Comparison of ENCODE assay signal across 8 mouse cellular contexts in the genomic region with DNA sequence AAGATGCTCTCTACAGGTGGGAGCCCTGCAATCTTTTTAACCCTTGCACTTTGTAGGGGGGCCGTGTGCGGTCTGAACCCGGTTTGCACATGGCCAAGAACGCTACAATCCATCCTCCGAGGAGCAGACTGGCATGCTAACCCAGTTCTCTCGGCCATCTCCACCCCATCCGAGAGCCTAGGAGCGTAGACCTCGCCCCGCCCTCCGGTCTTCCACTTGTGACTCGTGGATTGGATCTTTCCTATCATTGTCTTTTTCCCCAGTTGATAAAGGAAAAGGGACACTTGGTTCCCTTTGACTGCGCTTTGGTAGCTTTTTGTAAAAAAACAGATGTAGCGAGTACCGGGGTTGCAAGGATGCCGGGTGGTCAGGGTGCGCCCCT. TPM values are rescaled to one million over a fixed set of nuclear protein-coding genes. Genes with fewer than 3 reads are reported as not detected.
DNase-seq lines count a peak whose midpoint lies in the region; ATAC-seq lines count a peak whose summit lies in the region.

Gene Tmem116 (plus strand): TSS at position 250 of the 382 bp plus-strand sequence.

- peak; percentile 39; the same call in 1 of the 2 replicates for ATAC-seq in hindbrain, embryonic 15.5 days (ENCODE audit: low FRiP score, low read depth)
- ATAC-seq in liver, embryonic 11.5 days (replicated peaks; ENCODE audit: low FRiP score): peak; percentile 53
- ATAC-seq in monocyte, adult 5-6 weeks (replicated peaks; ENCODE audit: insufficient number of reproducible peaks, low FRiP score, low TSS enrichment, poor library complexity, severe bottlenecking): no peak

- H3K9ac ChIP-seq in hindbrain, embryonic 15.5 days: peak within 1 kb of the TSS; percentile 97
- peak within 1 kb of the TSS; percentile 97 for H3K9ac ChIP-seq in liver, embryonic 11.5 days (ENCODE audit: low read depth, low read length)

- DNase-seq in ovary, adult 18-20 months (ENCODE audit: low spot score): peak; percentile 12
- no peak for DNase-seq in ovary, postnatal 10 days (ENCODE audit: low spot score)
- peak; percentile 45 for DNase-seq in c-Kit-negative CD71-positive TER-119-positive erythroid progenitor cells, embryonic 14.5 days (ENCODE audit: low read depth, low spot score)
- peak; percentile 53 for DNase-seq in forebrain, embryonic 10.5 days (ENCODE audit: extremely low spot score, low spot score)
- DNase-seq in liver, embryonic 11.5 days (ENCODE audit: low spot score): peak; percentile 59
- DNase-seq in neural tube, embryonic 10.5 days (ENCODE audit: extremely low spot score, low spot score): peak; percentile 54

- peak within 1 kb of the TSS; percentile 92 for H3K4me3 ChIP-seq in forebrain, embryonic 10.5 days
- H3K4me3 ChIP-seq in hindbrain, embryonic 15.5 days: peak within 1 kb of the TSS; percentile 99
- H3K4me3 ChIP-seq in liver, embryonic 11.5 days (ENCODE audit: low read depth, low read length): peak within 1 kb of the TSS; percentile 74

- H3K4me1 ChIP-seq in forebrain, embryonic 10.5 days: peaks cover 37% of the 10 kb centered on the region
- H3K4me1 ChIP-seq in hindbrain, embryonic 15.5 days (replicated peaks): peaks cover 27% of the 10 kb centered on the region
- H3K4me1 ChIP-seq in liver, embryonic 11.5 days (replicated peaks; ENCODE audit: control insufficient read depth, insufficient read depth, low read length): peaks cover 27% of the 10 kb centered on the region

- H3K4me2 ChIP-seq in hindbrain, embryonic 15.5 days: peak within 1 kb of the TSS; percentile 90
- H3K4me2 ChIP-seq in liver, embryonic 11.5 days: peak within 1 kb of the TSS; percentile 87

- H3K9me3 ChIP-seq in forebrain, embryonic 10.5 days: no peaks in the 10 kb centered on the region
- no peaks in the 10 kb centered on the region for H3K9me3 ChIP-seq in hindbrain, embryonic 15.5 days
- H3K9me3 ChIP-seq in liver, embryonic 11.5 days (ENCODE audit: control insufficient read depth, low read length): no peaks in the 10 kb centered on the region

- WGBS in forebrain, embryonic 10.5 days: under 1% methylated on average over 17 of the region's 17 CpGs
- 0% methylated on average over 17 of the region's 17 CpGs for WGBS in hindbrain, embryonic 15.5 days
- WGBS in liver, embryonic 11.5 days: under 1% methylated on average over 17 of the region's 17 CpGs

- H3K36me3 ChIP-seq in forebrain, embryonic 10.5 days (replicated peaks): peaks cover 36% of the 10 kb centered on the region
- H3K36me3 ChIP-seq in hindbrain, embryonic 15.5 days: peaks cover 22% of the 10 kb centered on the region
- H3K36me3 ChIP-seq in liver, embryonic 11.5 days (ENCODE audit: control insufficient read depth, insufficient read depth, low read length): peaks cover 22% of the 10 kb centered on the region

- H3K27ac ChIP-seq in forebrain, embryonic 10.5 days: peak within 1 kb of the TSS; percentile 93
- peak within 1 kb of the TSS; percentile 97 for H3K27ac ChIP-seq in hindbrain, embryonic 15.5 days (replicated peaks)
- peak within 1 kb of the TSS; percentile 91 for H3K27ac ChIP-seq in liver, embryonic 11.5 days (ENCODE audit: low read depth, low read length)

- H3K27me3 ChIP-seq in forebrain, embryonic 10.5 days (ENCODE audit: poor library complexity, severe bottlenecking): no peaks in the 10 kb centered on the region
- no peaks in the 10 kb centered on the region for H3K27me3 ChIP-seq in hindbrain, embryonic 15.5 days
- H3K27me3 ChIP-seq in liver, embryonic 11.5 days (replicated peaks; ENCODE audit: control insufficient read depth, insufficient read depth, low read length): no peaks in the 10 kb centered on the region

RNA-seq across cellular contexts. Expression of gene Tmem116, which starts in this region (rescaled TPM):
- polyA plus RNA-seq in forebrain, embryonic 10.5 days (2016; fragmentation: Nextera tagmentation; extraction: Ambion mirVana): 1.00 and 1.0 TPM in 2 replicates
- 2.0 and 2.6 TPM in 2 replicates for polyA plus RNA-seq in hindbrain, embryonic 15.5 days (2015; fragmentation: Nextera tagmentation; extraction: Ambion mirVana)
- polyA plus RNA-seq in liver, embryonic 11.5 days (2014; fragmentation: Nextera tagmentation; extraction: Ambion mirVana): 1.1 and 2.6 TPM in 2 replicates
- 0.53 TPM in 1 of 3 replicates, not detected in the others for total RNA-seq in monocyte, adult 5-6 weeks (2017)
